Mouse (Mus musculus) monocyte, adult 2 months (primary cell): ENCODE results near the gene Tat.
"Not testable (repeated sequence)": the region's sequence is repeated elsewhere in the genome, so short reads cannot be mapped to it uniquely, and the experiment has no call there.

Experiments
- DNase-seq, 2 experiments: peaks; one replicate each; pipeline ENCODE4 v3.0.0; 2022; ENCODE audit warnings: low spot score in 2 of 2, low read depth in 1 of 2

Gene Tat

DNA sequence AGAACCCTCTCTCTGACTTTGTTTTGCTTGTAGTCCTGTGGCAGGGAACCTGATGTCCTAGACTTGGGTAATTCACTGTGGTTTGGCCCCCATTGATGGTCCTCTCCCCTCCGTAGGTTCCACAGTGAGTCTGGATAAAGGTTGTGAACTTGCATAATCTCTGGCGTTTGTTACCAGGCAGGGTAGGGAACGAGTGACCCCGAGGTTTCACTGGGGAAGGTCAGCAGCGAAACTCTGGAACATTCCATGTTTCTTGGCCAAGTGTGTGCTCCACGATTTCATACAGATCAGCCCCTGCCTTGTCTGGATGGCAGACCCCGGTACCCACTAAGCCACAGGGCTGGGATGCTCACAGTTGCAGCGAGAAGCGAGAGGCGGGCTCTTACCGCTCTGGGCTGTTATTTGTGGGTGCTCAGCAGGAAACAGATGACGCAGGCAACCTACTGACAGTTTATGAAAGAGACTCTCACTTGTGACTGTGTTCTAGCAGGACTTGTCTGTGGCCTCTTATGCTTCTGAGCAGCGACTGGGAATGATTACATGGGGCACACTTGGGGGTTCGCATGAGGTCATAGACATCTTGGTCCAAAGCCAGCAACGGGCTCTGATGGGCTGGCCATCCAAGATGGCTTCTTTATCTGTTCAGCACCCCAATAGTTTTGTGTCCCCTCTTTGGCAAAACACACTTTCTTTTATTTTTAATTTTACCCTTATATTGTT, 7.7 kb upstream of the Tat start:
- DNase-seq = no peak

DNA sequence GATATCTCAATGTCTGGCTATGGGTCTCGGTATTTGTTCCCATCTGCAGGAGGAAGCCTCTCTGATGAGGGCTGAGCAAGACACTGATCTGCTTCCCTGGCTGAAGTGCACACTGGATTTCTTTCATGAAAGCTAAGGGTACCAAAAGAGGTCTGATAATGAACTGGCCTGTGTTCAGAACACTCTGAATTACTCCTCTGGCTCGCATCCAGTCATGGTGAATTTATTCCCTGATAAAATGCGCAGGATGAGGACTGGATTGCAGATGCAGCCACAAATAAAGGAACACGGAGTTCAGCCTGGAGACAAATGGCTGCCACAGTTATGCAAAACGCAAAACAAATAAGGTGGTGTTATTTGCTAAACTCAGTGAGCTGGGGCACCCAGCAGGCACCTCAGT, 6.3 kb upstream of the Tat start:
- no peak for DNase-seq

- DNase-seq = no peak
Observed at GRCm38 (mm10) chr8:109986384-109986783, 3.9 kb upstream of the Tat start.

DNA sequence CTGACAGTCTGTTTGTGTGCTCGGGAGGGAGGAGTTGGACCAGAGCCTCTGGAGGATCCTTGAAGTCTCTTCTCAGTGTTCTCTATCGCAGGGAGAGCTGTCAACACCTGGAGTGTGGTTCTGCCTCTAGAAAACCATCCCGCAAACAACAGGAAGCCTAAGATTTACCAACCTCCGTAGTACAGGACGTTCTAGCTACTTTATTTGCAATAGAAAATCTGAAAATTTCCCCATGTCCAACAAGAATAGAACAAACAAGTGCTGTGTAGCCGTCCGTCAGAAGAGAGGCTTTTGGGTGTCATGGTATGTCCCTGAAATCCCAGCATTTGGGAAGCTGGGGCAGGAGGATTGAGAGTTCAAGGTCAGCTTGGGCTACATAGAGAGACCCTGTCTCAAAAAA, 2.5 kb upstream of the Tat start:
- no peak for DNase-seq

DNA sequence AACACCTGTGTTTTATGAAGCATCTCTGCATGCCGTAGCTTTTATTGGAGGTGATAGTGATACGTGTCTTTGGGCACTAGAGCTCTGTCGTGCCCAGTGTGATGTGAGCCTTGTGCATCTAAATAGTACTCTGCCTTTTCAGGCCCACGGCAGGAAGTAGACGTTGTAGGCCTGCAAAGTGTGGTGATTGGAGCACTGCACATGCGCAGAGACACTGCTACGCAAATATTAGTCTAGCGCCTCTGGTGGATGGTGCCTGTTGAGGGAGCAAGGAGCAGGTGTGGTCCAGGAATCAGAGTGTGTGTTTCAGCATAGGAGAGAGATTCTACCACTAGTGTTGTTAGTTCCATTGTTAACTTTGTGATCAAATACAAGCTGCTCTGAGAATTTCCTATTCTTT, 1.1 kb upstream of the Tat start:
- no peak for DNase-seq

DNA sequence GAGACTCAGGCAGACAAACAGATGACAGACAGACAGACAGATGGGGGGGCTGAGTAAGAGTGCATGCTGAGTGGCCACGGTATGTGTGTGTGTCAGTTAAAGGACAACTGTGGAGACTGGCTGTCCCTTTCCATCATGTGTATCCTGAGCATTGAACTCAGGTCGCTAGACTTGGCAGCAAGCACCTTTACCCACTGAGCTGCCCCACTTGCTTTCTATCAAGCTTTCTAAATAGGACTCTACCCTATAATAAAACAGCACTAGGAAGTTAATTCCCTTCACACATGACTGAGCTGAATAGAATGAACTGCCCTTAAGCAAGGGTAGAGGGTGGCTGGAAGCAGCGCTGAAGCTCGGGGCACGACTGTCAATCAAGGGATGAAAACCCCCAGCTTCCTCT, 1.9 kb downstream of the Tat start:
- no peak for DNase-seq

DNA sequence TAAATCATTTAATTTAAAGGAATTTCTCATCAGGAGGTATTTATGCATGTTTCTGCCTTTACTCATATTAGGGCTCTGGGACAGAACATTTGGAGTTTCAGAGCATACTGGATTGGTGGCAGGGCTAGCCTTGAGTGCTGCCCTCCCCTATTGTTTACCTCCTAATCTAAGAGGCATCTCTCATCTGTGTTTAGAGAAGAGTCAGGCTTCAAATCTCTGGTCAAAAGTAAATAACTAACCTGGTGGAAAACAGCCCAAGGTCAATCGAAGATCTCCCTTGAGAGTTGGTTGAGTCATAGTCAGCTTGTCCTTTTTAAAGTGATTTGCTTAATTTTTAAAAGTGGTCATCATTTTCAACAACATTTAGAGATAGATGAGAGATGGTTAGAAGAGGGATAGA, 2.7 kb downstream of the Tat start:
- DNase-seq = no peak

DNA sequence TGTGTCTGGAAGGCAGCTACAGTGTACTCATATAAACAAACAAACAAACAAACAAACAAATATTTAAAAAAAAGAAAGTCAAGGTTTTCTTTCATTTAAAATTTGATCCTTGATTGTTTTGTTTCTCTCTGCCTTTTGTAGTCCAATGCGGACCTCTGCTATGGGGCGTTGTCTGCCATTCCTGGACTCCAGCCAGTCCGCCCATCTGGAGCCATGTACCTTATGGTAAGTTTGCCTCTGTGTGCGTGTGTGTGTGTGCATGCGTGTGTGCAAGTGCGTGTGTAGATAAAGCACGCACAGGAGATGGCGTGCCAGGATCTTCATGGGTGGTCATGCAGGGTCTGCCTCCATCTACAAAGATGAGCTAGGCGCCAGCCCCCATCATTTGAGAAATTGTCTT, 7.1 kb downstream of the Tat start:
- DNase-seq = no peak

DNA sequence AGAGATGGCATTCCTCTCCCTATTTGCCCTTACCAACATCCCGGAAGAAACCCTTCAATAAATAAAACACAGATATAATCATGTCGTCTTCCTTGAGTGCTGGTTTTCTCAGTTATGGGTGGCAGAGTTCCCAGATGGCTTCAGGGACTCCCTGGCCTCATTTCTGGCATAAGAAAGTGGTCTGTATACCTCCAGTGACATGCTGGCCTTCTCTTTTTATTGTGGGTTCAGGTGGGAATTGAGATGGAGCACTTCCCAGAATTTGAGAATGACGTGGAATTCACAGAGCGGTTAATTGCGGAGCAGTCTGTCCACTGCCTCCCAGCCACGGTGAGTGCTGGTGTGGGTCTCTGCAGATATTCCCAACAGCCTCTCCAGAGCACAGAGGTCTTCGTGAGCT, 7.8 kb downstream of the Tat start:
- DNase-seq = no peak

GRCm38 (mm10) chr8:109999974-110000373, 9.7 kb downstream of the Tat start:
- no peak for DNase-seq

DNA sequence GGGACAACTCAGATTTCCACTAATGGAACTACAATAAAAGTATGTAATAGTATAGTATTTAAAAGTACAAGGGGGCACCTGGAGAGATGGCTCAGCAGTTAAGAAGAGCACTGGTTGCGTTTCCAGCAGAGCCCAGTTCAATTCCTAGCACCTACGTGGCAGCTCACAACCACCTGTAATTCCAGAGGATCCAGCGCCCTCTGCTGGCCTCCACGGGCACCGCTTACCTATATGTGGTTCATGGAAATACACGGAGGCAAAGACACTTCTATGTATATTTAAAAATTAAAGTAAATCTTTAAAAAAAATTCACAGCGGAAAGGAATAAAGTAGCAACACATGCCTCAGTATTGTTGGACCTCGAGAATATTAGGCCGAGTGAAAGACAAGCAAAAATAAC, 12.7 kb downstream of the Tat start:
- DNase-seq = no peak

DNA sequence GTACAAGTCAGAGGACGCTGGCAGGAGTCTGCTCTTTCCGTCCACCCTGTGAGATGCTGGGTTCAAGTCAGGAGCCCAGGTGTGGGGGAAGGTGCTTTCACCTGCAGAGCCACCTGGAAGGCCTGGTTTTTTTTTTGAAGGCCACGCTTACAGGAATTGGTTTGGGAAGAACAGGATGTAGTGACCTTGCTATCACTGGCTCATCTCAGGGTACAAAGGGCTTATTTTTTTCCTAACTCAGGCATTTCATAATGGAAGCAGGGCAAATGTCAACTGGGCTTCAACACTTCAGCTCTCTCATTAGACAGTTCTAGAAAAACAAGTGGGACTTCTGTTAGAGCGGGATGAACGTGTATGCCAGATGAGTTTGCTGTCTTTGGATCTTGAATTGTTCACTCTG, 14.1 kb downstream of the Tat start:
- no peak for DNase-seq

- DNase-seq = no peak
Observed at GRCm38 (mm10) chr8:110006312-110007023, 16.2 kb downstream of the Tat start.

GRCm38 (mm10) chr8:110008228-110008994, 18.2 kb downstream of the Tat start:
- DNase-seq = no peak

- no peak for DNase-seq
Observed at GRCm38 (mm10) chr8:110008995-110009446, 18.8 kb downstream of the Tat start.

GRCm38 (mm10) chr8:110010868-110011267, 20.6 kb downstream of the Tat start:
- no peak for DNase-seq

GRCm38 (mm10) chr8:110022081-110022480, 31.8 kb downstream of the Tat start:
- no peak for DNase-seq

- DNase-seq = no peak
Observed at GRCm38 (mm10) chr8:110022768-110023344, 32.6 kb downstream of the Tat start.

DNA sequence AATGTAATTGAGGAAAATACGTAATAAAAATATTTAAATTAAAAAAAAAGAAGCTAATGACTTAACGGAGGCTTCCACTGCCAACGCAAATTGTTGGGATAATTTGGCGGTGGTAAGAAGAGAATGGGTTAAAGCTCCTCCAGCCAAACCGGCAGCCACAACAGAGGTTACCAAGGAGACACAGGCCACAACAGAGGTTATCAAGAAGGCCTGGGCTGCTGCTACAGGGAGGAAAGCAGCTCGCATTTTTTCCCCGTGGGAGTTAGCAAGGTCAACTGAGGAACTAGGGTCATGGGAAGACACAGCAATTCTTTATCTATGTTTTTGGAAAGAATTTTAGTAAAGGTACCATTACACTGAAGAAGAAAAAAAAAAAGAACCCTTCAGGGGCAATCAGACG, 43.5 kb downstream of the Tat start:
- not testable (repeated sequence) for DNase-seq

- no peak for DNase-seq
Observed at GRCm38 (mm10) chr8:110034331-110034730, 44.1 kb downstream of the Tat start.

DNA sequence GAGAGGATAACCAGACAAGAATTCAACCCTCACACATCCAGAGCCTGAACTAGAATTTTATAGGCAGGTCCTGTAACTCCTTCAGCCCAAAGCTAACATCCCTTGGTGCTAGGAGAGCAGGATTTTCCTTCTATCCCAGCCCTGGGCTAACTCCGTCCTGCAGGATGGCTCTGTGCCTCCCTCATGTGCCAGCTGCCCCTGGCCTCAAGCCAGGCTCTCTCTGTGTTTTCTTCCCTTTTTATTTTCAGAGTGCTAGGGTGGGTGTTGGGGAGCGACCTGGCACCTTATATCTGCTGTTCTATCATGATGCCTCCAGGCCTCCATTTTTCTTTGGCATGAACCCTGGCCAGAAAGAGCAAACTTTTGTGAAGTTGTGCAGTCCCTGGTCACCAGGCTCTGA, 45.9 kb downstream of the Tat start:
- DNase-seq = no peak

GRCm38 (mm10) chr8:110039216-110039615, 49.0 kb downstream of the Tat start:
- no peak for DNase-seq
